Mouse (Mus musculus) spleen, postnatal 14 days (tissue): ENCODE results near the gene Ube2f.
A peak's percentile ranks its signal among the peaks of the same experiment; 100 is the strongest.

Experiments
- DNase-seq, 2 experiments: peaks; one replicate each; pipeline ENCODE4 v3.0.0; 2021 to 2022; ENCODE audit warnings: low spot score in 2 of 2

Ube2f gene

DNA sequence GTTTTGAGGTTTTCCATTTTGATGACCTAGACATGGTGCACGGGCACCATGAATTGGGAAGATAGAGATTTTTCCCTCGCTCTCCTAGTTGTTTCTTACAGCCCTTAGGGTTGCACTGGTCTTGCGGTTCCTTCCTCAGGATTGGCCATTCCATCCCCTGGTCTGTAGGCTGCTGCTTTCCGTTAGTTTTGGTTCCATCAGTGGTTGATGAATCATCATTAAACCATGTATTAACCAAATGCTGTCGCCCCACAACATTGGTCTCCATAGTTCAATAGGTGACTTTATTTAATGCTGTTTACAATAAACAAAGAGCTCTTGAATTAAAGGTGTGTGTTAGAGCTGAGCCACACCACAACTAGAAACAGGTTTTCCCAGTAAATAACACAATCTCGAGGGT is 12.4 kb upstream of the Ube2f start:
- no peak for DNase-seq

DNA sequence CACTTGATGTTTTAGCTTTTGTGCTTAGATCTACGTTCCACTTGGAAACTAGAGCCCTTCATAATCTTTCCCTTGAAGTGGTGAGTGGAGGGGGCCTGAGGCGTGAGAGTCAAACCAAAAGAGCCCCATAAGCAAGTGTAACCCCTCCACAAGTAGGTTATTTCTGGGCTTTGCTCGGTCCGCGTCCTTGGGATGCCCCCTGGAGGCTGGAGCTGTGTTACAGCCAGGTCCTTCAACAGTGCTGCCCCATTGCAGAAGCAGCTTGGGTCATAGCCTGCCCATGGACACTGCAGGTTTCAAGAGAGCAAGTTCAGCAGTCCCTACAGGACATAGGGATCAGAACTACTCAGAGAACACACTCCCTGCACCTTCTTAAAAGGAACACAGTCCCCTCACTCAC is 11.0 kb upstream of the Ube2f start:
- DNase-seq = peak; percentile 43 to 67

DNA sequence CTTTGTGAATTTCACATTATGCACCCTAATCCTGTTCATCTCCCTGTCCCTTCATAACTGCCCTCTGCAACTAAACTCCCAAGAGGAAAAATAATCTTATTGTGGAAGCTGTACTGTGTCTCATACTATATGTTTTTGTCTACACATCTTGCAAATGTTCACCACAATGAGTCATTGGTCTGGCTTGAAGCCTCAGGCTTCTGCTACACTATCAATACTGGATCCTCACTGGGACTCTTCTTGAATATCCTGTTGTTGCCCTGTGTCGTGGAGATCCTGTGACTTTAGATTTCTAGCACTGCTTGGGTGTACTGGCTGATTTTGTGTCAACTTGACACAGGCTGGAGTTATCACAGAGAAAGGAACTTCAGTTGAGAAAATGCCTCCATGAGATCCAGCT is 10.3 kb upstream of the Ube2f start:
- DNase-seq = no peak

DNA sequence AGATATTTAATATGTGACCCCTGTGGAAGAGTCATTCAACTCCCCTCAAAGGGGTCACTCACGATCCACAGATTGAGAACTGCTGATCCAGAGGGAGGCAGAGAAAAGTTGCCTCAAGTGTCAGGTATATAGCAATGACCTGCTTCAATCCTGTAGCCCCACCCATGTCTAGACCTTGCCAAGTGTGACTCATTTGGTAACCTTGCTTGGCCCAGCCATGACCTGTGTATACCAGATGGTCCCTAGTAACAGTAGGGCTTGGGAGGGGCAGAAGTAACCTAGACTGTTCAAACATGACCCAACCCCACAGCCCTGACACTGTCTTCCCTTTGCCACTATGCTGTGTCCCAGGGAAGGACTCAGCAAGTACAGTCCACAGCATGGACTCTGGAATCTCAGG is 9.4 kb upstream of the Ube2f start:
- DNase-seq = no peak

DNA sequence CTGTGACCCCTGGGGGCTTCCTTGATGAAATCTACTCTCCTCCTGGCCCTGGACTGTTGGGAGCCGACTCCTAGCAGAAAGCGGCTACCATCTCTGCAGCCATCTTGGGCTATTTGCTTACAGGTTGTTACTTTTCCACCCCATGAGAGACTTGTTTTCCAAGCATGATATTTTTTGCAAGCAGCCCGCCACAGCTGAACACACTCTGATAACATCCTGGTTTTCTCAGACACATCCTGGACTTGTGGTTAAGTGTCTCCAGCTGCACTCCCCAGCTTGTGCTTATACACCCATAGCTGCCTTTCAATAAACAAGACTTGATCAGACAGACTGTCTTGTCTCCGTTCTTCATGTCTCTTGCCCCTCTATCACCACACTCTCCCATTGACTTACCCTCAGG is 8.9 kb upstream of the Ube2f start:
- DNase-seq = no peak

DNA sequence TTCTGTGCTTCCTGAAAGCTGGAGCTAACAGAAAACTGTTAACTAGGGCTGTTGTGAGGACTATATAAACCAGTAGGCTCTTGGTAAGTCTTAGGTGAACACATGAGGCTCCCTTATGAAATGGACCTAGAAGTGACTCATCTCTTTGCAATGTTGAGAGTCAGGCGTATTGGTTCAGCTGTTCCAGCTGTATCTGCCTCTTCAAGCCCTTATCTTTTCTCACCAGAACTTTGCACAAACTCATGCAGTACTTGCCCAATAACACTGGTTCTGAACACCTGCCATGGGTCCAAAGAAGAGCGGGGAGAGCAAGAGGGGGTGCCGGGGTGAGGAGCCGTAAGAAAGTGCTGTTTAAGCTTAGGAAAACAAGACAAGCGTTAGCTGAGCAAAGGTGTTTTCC is 1.9 kb upstream of the Ube2f start:
- no peak for DNase-seq

DNA sequence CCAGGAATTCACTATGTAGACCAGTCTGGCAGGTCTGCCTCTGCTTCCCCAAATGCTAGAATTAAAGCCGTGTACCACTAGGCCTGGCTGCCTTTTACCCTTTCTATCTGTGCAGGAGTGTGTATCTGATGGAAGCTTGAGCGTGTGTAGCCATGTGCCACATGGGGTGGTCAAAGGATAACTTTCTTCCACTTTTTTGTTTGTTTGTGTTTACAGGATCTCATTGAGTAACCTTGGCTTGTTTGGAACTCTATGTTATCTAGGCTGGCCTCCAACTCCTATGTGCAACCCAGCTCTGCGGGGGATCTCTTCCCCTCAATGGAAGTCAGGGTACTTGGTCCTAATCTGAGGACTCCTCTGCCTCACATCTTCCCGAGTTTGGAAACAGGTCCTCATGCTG is 1.1 kb upstream of the Ube2f start:
- DNase-seq = no peak

DNA sequence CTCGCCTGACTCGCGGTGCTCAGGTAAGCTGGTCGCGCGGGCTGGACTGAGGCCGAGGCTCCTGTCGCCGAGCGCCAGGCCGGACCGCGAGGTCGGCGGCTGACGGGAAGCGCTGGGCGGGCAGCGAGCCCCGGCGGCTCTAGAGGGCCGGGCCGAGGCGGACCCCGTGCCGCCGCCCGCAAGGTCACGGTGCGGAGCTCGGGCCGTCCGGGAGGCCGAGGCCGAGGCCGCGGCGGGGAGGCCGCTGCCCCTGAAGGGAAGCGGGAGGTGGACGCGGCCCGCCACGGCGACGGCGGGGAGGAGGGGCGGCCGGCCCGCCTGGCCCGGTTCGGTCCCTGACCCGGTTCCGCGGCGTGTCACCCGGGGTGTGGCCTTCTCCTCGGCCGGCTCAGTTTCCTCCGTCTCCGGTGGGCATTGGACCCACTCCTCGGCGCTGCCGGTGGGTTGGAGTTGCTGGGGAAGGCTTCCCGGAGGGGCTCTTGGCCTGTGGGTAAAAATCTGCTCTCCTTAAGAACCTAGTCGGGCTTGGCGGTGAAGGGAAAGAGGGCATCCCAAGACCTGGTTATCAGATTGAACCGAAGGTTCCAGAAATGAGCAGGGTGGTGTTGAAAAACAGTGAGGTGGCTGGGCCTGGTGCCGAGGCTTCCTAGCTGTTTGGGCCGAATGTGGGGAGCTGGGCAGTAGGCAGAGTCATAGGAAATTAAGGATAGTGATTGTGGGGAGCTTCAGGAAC is 477 bp downstream of the Ube2f start:
- no peak for DNase-seq

DNA sequence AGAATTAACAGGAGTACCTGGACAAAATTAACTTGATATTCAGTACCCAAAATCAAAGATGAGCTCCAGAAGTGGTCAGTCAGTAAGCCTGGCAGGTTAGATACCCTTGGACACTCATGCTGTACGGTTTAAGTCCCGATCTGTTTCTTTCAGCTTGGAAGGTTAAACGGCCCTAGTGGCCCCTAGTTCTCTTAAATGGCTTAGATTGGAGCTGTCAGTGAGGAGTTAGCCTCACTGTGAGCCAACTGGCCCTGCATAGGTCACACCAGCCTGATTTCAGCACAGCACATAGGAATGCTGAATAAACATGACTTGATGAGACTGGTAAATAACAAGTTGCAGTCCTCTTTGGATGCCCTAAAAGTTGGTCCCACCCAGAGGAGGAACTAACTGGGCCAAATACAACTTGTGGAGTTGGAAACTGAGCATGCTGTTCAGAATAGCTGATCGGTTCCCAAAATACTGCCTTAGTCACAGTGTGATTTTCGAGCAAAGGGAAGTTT is 1.1 kb downstream of the Ube2f start:
- no peak for DNase-seq

DNA sequence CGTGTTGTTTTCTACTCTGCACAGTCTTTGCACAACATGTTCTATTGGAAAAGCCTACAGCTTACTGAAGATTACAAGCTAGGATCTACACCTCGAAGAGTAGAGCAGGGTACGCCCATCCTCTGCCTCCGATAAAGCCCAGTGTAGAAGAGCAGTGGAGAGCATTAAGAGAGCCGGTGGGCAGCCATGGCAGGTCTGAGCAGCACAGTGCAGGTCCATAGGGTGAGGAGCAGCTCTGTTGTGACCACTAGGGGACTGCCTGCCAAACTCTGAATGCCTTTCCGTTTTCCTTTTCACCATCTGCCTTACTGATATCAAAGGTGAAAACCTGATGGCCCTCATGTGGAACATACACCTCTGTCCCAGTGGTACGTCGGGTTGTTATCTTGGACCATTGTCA is 1.8 kb downstream of the Ube2f start:
- no peak for DNase-seq

DNA sequence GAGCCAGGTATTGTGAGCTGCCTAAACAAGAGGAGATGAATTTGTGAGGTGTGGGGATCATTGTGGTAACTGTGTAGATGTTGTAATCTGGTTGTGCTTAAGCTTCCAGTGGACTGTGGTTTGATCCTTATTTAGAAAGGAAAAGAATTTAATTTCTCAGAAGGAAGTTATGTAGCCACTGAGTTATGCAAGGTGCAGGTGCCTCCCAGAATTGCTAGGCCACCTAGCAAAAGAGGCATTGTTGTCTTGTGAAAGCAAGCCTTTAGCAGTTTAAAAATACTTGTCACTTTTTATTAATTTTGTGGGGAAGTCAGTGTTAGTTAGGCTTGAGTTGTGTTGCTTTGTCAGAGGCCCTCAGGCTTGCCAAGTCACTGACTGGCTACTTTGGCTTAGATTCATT is 7.8 kb downstream of the Ube2f start:
- DNase-seq = no peak

DNA sequence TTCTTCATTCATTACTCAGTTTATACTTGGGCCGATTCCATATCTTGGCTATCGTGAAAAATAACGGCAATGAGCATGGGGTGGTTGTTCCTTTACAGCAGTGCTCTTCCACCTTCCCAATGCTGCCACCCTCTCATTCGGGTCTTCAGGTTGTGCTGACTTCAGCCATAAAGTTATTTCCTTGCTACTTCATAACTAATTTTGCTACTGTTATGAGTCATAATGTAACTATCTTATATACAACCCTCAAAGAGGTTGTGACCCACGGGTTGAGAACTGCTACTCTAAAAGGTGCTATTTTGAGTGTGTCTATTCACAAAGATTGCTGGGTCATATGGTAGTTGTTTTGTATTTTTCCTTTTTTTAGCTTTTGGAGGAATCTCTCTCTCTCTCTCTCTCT is 9.7 kb downstream of the Ube2f start:
- DNase-seq = no peak

DNA sequence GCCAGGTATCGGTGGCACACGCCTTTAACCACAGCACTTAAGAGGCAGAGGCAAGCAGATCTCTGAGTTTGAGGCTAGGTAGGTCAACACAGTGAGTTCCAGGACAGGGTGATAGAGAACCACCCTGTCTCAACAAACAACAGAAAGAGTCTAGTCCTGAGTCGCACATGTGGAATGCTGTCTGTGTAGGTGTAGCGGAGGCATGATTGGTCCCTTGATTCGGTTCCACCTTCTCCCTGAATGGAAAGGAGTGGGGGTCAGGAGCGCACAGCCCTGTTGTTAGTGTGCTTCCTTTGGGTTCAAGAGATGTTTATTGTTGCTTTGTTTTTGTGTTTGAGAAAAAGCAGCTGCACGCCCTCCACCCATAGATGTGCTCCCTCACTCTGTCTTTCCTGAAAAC is 12.4 kb downstream of the Ube2f start:
- DNase-seq = no peak

DNA sequence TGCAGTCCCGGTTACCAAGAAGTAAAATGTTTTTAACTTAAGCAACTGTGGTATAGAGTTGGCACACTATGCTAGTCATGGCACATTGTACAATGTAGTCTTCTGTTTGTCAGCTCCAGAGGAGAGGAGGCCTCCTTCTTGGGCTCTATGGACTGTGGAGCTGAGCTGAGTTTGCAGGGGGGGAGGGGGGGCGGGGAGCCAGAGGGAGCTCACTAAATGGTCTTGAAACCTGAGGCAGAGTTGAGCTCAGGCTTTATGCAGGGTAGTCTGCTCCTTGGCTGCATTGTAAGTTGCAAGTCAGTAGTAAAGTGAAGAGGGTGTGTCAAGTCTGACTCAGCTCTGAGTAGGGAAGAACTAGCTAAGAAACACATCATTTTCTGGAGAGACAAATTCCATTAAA is 22.2 kb downstream of the Ube2f start:
- DNase-seq = no peak

DNA sequence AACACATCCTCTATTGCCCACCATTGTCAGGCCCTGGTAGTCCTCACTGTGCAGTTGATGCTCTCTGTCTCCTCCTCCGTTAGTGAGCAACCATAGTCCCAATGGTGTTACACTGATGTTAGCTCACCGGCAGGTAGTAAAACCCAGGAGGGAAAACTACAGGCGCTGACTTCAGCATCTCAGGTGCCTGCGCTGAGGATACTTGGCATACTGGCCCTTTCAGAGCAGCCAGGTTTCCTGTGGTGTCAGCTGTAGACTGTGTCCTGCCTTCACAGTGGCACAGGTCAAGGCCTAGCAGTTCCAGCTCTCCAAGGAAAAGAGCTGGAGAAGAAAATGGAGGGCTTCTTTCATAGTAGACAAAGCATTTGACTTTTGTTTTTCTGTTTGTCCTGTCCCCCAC is 26.5 kb downstream of the Ube2f start:
- no peak for DNase-seq

DNA sequence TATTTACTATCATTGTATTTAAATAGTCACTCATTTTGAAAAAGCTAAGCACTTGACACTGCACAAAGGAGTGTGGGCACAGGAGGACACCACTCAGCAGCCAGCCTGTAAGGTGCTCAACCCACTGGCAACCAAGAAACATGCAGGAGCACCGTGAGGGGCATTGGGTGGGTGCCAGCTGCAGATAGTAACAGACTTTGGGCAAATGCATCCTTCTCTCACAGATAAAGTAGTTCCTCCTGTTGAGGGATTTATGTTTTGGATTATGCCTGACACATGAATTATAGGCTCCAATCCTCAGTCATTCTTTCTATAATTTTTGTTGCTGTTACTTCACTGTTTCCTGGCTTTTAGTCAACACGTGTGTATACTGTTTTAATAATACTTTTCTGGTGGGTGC is 27.4 kb downstream of the Ube2f start:
- no peak for DNase-seq

DNA sequence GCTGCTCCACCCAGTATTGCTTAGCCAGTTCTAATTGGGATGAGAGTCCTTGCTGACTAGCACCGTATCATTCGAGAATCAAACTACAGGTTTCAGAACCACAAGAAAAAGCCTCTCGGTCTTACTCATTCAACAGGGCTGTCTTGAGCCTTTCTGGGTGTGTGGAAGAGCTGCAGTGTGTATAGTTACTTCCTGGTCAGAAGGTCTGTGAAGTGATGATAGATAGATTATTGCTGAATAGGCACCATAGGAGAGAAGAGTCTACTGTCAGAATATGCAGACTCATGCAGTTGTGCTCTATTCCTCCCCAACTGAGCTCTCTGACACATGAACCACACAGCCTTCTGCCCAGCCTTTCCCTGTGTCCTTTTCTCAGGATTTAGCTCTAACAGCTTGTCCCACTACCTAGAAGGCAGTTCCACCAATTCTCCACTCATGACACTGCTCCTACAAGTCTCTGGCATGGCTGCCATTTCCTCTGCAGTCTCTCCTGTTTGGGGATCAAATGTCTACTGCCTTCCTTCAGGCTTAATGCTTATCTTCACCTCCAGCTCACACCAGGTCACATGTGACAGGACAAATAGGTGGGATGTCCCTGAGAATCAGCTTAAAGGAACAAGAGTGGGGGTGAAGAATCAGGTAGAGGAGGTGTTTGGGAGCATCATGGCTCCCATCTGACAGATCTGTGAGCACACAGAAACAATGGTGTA is 28.5 kb downstream of the Ube2f start:
- DNase-seq = no peak

DNA sequence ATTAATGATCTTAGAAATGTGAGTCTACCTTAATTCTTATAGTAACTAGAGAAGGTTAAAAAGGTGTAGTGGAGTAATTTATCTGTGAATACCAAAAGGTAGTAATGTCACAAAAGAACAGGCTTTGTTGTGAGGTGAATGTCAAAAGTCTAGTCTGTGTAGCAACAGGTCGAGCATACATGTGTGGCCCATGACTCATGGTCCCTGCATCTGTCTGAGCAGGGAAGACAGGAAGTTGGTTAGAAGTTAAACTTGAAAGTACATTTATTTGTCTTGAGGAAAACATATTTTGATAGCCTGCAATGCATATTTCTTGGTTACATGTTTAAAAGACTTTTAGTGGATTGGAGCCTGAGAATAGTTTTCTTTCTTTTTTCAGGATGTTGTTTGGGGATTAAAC is 29.0 kb downstream of the Ube2f start:
- DNase-seq = no peak

DNA sequence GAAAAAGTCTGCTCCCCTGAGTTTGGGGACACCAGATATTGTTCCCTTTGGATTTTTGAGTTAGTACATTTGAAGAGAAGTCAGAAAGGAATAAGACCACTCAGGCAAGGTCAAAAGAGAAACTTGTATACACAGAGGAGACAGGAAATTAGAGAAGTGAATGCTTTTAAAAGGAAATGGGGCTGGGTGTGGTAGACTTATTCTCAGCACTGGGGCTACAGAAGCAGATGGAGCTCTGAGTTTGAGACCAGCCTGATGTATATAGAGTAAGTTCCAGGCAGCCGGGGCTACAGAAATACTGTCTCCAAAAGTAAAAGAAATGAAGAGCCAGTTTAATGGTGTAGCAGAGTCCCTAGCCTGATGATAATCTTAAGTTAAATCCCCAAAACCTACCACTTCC is 32.5 kb downstream of the Ube2f start:
- DNase-seq = no peak

DNA sequence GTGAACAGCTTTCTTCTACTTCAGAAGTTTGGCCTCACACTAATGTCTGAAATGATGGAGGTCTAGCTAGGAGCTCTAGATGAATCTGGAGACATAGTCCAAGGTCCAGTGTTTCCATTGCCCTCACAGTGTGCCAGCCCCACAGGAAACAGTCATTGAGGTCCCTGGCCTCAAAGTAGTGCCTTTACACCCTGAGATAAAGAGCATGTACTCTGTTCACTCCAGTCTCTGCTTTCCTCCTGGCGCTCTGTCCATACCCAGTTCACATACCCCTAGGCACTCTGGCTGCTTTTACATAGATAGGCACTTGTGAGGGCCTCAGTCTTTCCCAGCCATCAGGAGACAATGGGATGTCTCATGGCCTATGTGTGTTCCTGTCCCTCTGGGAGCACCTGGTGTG is 39.3 kb downstream of the Ube2f start:
- no peak for DNase-seq

DNA sequence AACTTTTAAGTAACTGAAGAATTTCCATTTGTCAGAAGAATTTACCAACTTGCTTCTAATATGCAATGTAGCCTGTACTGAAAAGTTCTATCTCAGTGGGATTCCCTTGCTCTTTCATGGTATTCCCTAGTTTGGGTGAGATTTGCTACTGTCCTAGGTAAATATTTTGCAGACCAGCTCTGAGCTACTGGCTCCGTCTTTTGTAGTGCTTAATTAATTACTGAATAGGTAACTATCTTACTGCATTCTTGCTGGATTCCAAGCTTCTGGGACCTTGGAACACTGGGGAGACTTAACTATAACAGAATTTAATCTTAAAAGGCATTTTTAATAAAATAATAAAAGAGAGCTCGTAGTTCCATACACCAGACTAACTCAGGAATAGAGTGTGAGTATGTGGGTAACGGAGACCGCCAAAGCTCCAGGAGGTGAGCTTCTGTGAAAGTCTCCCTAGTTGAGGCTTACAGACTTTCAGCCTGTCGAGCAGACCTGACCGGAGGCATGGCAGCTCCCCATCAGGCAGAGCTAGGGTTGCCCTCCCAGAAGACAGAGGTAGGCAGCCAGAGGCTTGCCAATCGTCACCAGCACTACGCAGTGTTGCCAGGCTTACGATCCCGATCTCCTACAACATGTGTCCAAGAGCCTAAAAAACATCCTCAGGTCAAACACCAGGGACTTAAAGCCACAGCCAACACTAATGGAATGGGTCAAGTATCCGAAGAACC is 42.2 kb downstream of the Ube2f start:
- no peak for DNase-seq

DNA sequence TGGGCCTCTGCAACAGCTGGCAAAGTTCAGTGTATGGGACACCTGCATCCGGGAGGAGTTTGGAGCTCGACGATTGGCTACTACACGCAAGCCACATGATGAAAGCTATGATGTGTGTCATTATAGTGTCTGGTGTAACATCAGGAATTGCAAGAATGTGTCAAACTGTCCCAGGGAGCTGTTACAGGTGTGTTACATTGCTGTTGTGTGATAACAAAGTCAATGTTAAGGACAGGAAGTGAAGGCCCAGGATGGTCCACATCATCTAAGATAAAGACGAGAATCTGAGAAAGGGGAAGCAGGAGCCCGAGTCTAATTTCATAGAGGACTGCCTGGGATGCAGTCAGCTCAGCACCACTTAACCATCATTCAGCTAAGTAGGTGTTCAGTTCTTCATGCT is 45.4 kb downstream of the Ube2f start:
- no peak for DNase-seq
